Mouse (Mus musculus) left cerebral cortex, adult 18-20 months (tissue): ENCODE data around the gene Itih5. TPM values are rescaled to one million over a fixed set of nuclear protein-coding genes. Genes with fewer than 3 reads are reported as not detected.
A peak's percentile ranks its signal among the peaks of the same experiment; 100 is the strongest.

ENCODE experiments used
- DNase-seq, 2 experiments: peaks; one replicate each; pipeline ENCODE4 v3.0.0; 2021 to 2022; ENCODE audit warnings: low spot score in 2 of 2, mixed read lengths in 1 of 2
- long read RNA-seq, 2 experiments: library from polyadenylated mRNA; stranded (forward); transcript quantifications; one replicate each; pipeline ENCODE4 v2.0.0; 2021
- total RNA-seq, 2 experiments: library from RNA; stranded (reverse); gene quantifications; 2 replicates each; pipeline ENCODE4 v1.2.3; 2021

Gene Itih5
- total RNA-seq: 10 to 100 TPM; 10.8 to 12.8 TPM
- long read RNA-seq, experiment 1, full-length matches to known transcripts: 9 of 14 reads
- long read RNA-seq, experiment 1, partial matches to known transcripts: 1 of 14 reads
- long read RNA-seq, experiment 1, other reads (novel, unspliced or antisense): 4 of 14 reads
- long read RNA-seq, experiment 2, full-length matches to known transcripts: 3 of 8 reads
- long read RNA-seq, experiment 2, partial matches to known transcripts: 4 of 8 reads
- long read RNA-seq, experiment 2, other reads (novel, unspliced or antisense): 1 of 8 reads

DNA sequence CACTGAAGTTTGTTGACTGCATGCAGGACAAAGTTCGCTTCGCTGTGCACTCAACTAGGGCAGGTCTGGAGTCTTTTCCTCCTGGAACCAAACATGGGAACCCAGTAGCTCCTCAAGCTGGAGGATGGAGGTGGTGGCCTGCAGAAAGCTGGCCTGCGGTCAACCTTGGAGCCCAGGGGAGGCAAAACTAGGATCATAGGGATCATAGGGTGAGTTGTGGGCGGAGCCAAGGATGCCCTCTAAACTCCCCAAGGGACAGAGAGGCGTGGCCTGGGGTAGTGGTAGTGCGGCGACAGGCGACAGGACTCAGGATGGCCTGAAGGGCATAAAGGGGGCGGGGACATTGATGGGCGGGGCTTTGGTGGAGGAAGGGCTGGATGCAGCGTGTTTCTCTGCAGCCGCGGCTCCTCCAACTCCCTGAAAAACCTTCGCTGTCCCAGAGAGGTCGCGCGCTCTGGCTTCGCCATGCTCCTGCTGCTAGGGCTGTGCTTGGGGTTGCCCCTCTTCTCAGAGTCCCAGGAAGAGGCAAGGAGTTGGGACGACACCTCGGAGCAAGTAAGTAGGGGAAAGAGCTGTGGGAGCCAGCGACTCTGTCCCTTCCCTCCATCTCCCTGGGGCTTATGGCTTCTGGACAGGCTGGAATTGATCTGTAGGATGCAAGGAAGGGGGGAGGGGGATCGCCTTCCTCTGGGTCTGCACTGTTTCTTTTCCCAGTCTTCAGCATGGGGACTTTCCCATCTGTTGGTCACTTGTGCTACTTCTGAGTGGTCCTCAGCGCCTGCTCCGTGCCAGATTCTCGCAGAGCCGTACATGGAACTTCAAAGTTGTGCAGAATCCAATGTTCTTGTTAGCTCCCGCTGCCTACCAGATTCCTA, at the start of gene Itih5:
TSS of gene Itih5 (plus strand) at position 371 of the 875 bp plus-strand sequence.
- DNase-seq: no peak

DNA sequence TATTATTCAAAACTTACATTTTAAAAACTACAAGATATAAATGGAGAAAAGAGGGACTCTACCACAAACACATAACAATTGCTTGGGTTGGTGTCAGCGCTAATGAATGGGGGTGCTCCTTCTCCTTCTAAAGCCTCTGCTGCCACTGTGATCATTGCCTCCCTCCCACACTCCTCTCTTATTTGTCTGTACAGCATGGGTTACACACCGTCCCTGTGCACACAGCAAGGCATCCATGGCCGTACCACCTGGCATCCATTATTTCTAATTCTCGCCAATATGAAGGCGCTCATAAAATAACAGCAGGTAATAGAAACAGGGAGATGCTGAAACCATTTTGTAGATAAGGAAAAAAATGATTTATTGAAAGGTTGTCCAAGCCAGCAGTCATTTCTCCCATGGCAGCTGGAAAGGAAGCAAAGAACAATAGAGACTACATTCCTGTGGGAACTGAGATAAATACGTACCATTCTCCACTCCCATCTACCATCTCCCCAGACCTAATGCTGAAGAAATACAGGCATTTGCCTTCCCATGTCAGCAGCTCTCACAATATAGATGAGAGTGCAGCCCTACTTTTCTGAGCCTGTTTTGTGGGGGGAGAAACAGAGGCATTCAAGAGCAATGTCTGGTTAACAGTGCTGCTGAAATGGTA, 44.7 kb upstream of the Itih5 start:
- no peak for DNase-seq

DNA sequence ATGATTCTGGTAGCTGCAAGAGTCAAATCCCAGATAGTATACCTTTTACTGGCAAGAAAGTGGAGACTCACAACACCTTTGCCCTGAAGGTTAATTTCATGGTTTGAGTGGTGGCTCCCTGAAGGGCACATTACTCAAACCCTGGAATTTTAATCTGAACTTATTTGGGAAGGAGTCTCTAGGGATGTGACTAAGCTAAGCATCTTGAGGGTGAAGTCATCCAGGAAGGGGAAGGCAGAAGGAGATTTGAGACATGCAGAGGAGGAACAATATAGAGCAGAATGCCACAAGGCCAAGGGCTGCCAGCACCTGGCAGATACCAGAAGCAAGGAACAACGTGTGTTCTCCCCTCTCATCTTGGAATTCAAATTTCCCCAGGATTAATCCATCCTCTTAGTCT, 34.6 kb upstream of the Itih5 start:
- DNase-seq: no peak

DNA sequence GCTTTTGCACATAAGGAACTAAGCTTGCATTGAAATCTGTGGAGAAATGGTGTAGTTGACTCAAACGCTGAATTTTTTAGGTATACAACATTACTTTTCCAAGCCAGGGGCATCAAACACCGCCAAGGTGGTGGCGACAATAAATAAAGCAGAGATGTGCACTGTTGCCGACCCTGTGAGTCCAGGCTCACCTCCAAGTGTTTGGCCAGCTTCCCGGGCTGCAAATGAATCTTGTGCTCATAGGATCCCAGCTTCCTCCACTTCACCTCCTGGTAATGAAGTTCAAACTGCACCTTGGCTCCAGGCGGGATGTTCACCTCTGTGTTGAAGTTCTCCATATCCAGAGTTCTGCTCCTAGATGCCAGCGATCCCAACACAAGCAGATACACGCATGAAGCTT, 34.1 kb upstream of the Itih5 start:
- DNase-seq: no peak

DNA sequence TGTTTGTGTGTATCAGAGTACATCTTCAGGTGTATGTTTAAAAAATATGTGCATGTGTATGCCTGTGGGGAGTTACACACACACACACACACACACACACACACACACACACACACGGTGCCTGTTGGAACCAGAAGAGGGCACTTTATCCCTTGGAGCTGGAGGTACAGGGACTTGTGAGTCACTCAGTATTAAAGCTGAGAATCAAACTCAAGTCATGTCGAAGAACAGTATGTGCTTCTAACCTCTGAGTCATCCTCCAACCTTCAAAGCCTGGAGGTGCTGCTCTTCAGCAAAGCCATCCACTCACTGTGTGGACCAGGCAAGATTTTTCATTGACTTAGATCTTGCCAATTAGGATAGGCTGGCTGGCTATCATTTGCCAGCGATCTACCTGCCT, 31.5 kb upstream of the Itih5 start:
- DNase-seq: no peak

DNA sequence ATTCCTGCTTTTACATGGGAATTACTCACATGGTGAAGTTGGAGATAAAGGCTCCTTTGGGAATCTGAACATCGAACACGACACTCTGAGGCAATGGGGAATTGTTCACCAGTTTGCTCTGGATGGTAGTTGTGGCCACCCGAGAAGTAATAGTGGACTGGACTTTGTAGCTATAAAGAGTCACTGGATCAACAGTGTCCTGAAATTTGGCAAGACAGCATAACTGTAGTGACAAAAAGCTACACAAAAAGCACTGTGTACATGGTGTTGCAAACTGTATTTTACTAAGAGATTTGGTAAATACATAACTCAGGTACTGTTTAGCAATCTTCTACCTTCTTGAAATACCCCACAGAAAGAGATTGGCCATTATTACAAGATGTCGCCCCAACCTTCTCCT, 27.2 kb upstream of the Itih5 start:
- DNase-seq: no peak

DNA sequence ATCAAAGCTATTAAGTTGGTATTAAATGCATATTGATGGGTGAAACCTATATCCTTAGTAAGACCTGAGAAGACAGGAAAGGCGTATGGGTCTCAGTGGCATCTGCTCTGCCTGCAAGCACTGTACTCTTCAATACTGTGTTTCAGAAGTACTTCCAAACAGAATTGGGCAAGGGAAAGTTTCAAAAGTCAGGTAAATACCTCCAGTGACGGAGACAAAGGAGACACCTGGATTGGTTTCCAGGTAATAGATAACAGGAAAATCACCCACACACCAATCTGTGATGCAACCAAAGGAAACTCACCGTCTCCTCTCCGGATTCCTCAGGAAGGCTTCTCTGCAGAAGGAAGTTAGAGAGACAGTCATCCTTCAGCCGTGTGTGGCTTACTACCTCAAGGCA, 25.9 kb upstream of the Itih5 start:
- DNase-seq: no peak

DNA sequence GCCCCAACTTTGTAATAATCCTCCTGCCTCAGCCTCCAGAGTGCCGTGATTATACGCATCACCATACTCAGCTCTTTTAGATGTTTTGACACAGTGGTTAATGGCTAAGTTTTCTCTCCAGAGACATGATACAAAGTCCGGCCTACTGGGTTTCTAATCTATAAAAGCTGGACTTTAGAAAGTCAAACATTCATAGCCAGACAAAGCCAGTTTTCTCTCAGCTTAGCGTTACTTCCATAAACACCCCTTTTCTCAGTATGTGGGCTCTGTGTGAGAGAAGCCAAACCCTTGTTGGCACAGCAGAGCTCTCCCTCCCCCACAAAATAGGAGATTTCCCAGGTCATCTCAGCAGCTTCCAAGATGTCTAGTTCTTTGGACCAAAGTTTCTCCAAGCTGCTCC, 24.8 kb upstream of the Itih5 start:
- no peak for DNase-seq

DNA sequence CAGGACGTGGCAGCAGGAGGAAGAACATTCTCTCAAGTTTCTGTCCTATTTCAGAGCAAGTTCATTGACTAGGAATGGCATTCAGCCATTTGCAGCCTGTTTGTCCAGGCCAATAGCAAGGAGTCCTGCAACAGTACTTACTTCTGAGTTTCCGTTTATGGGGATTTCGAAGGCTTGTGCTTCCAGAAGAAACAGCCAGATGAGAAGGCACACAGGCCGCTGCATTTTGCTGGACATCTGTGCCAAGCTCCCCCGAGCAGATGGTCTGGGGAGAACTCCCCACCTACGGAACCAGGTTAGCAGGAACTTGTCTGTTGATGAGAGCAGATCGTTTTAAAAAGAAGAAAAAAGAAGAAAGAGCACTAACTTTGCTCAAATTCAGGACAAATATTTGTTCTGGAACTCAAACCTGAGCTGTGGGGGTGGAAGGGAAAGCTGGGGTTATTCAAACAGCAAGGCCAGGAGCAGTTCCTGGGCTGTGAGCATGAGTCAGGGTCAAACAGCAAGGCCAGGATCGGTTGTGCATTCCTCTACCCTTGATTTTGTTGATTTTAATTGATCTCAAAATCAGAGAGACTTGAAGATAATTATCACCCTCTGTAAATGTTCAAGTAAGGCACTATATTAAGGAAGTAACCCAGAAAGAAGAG, 22.9 kb upstream of the Itih5 start:
- peak; percentile 26 to 57 for DNase-seq

DNA sequence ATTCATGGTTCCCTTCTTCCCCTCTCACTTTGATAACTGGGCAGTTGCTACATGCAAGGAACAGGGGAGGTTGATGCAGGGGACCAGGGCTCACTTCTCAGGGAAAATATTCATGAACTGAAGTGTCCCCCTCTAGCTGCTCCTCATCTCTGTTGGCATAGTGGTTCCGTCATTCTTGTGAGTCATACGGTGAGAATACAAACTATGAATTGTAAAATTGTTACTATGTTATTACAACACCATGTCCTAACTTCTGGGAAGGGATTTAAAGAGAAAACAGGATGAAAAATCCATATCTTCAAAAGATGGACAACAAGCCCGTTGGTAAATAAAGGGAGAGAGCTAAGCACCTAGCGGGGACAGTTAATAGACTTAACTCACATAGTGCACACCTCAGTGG, 22.1 kb upstream of the Itih5 start, which contains the start of gene Itih2:
TSS of gene Itih2 (minus strand) at position 101 of the 400 bp plus-strand sequence.
- no peak for DNase-seq

DNA sequence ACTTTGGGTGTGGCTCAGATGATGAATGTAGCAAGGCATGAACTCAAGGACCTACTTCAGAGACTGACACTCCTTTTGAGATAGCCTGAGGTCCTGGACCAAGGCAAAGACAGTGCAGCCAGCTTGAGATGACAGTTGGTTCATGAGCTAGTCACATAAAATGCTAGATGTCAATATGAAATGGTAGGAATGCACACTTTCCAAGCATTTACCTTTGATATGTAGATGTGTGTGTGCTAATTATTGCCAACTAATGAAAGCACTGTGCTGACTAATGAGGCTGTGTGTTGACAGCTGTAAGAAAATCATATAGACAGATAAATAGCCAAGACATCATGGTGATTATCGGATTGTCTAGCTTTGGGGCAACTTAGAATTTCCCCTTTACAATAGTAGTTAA, 21.2 kb upstream of the Itih5 start:
- DNase-seq: no peak

DNA sequence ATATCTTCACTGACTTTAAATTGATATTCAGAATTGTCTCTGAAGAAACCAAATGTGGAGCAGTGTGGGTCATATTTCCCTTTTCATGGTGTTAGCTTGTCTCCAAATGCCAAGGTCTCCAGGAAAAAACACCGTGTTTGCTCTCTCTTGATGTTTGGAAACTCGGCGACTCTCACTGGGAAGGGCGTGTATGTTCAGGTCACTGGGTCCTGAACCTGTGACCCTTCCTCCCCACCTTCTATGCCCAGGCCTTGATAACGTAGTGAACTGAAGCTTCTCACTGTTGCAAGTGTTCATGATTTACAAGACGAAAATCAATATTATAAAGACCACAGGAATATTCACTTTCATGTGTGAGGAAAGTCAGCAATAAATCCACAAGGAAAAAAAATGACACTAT, 19.4 kb upstream of the Itih5 start:
- DNase-seq: no peak

DNA sequence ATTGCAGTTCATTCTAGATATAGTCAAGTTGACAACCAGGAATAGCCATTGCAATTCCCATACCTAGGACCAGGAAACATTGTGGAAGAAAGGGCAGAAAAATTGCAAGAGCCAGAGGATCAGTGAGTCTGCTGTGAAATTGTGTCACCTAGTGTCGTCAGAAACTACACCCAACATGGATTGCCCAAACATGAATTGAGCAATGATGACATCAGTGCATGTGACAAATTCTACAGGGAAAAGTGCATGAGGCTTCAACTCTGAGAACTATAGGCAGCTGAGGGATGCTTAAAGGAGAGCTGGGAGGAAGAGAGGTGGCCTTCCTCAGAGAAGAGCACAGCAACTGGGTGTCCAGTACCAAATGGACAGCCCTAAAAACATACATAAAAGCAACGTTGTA, 16.1 kb upstream of the Itih5 start:
- no peak for DNase-seq

DNA sequence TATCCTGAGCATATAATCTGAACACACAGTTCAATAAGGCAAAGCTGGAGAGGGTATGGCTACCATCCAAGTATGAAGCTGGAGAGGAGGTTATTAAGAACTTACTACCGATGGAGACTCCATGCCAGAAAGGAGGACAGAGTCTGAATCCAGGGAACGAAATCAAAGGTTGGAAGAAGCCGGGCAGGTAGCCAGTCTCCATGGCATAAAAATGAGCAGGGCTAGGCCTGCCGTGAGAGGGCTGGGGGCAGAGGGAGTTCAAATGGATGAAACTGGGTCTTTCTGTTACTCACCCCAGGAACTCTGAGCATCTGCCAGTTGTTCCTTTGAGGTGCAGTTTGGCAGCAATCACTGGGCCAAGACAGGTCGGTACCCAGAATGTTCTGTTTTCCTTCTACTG, 12.9 kb upstream of the Itih5 start:
- no peak for DNase-seq

DNA sequence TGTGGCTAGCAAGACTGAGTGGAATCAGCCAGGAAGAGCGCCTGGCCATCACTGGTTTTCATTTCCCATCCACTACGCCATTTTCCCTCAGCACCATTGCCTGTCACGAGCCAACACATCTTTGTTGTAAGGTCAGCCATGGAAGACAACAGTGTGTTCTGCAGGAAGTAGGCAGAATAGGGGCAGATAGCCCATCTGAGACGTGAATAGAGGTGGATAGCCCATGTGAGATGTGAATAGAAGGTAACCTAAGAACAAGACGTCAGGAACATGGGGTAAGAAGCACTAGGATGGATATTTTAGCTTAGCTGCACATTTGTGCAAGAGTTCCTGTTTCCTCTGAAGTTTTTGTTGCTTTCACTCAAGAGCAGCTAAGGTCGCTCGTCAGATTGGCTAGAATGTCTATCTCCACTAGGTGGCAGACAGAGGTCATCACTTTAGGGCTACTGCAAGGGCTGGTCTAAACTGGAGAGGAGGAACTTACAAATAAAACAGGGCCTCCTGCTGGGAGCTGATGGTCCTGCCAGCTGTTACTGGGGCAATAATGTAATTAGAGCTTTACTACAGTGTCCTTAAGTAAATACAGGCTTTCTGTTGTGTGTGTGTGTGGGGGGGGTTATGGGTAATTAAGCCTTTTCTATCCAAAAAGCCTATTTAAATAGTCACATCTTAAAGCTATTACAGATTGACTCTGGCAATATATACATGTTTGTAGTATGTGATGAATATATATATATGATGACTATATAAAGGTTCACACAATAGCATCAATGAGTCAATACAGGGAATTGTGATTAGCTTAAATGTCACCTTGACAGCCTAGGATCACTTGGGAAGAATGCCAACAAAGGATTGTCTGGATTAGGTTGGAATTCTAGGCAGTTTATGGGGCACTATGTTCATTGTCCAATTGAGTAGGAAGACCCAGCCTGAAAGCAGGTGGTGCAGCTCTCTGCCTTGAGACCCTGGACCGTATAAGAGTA, 10.6 kb upstream of the Itih5 start:
- peak; percentile 32 to 37 for DNase-seq

DNA sequence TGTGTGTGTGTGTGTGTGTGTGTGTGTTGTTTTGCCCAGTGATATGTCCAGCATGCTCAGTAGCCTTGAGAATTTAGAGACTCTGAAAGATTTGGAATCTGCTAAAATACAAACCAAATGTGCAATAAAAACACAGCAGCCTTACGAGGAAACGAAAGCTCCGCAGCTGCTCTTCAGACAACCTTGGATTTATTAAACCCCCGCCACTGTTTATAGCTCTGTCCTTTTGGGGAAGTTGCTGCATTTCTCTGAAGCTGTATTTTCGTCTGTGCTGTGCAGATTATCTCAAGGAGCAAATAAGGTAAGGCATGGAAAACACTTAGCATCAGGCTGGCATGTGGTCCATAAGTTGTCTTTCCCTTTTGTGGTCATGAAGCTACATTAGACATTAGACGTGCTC, 7.9 kb upstream of the Itih5 start:
- no peak for DNase-seq

DNA sequence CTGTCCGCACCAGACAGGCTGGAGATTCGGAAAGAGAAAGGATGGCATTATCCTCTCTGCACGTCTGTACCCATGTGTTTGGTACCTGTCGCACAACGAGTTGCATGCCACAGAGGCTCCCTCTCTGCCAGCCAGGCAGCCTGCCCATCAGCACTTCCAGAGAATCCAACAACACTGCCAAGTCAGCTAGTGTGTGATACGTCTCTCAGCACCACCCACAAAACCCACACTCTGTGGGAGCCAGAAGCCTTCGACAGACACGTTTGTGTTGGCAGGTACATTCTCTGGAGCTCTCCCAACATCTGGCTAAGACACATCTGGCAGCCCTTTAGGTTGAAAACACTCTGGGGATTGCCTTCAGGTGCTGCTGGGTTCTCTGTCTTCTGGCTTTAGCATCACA, 6.2 kb upstream of the Itih5 start:
- peak; percentile 29 to 33 for DNase-seq

DNA sequence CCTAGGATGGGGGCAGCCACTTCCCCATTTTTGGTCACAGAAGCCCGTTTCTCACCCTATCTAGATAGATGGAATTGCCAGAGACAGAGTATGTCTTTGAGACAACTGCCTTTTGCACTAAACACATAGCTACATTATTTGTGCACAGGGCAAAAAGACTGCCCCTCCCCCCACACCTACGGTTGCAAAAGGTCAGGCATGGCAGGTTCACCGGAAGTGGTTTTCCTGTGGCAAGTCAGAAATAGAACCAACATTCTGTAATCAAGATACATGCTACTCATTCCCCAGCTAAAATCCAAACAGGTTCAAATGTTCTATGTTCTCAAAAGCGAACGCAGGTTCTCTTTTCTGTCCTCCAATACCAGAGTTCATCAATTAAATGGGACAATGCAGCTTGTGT, 781 bp upstream of the Itih5 start:
- no peak for DNase-seq

DNA sequence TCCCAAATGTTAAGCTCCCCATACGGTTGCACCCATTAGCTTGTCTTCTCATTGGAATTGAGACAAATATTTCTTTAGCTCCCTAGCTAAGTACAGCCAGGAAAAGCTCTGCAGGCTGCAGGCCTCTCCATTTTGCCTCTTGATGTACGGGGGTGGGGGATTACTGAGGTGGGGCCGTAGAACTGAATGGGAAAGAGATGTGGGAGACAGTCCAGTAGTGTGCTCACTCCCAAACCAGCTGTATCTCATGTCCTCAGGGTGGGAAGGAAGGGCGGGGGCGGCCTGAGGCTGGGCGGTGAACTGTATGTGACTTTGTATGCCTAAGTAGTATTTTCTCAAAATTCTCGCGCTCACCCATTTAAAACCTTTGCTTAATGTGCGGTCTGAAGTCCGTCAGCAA, 3.8 kb downstream of the Itih5 start:
- DNase-seq: no peak

DNA sequence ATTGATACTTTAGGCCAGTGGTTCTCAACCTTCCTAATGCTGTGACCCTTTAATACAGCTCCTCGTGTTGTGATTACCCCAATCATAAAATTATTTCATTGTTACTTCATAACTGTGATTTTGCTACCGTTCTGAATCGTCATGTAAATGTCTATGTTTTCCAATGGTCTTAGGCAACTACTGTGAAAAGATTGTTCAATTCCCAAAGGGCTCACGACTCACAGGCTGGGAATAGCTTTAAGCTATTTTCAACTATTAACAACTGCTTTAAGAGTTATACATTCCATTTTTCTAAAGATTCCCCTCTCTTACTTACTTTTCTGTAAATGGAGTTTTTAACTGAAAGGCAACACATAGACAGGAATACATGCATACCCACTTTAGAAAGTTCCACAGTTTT, 8.6 kb downstream of the Itih5 start:
- no peak for DNase-seq
